Mouse (Mus musculus) leukemia stem cell, adult 10-12 weeks (primary cell): ENCODE data around the gene Tssc4. TPM values are rescaled to one million over a fixed set of nuclear protein-coding genes. Genes with fewer than 3 reads are reported as not detected.

Experiments
- polyA plus RNA-seq: library from polyadenylated mRNA; stranded (reverse); fragments of >175 nt; gene quantifications from 2 replicates; pipeline ENCODE4 v1.2.3, GENCODE M21; 2012; ENCODE audit warnings: low replicate concordance

Gene Tssc4
- 283 and 335 TPM in 2 replicates for polyA plus RNA-seq

GRCm38 (mm10) chr7:143068882-143069591, at the start of gene Tssc4:
TSS of gene Tssc4 (plus strand) at chr7:143069249.

GRCm38 (mm10) chr7:143052626-143053007, 16.4 kb upstream of the Tssc4 start, which contains the start of gene Cd81:
TSS of gene Cd81 (plus strand) at chr7:143052739.

GRCm38 (mm10) chr7:143094592-143095553, 25.8 kb downstream of the Tssc4 start, which contains the start of gene Trpm5:
TSS of gene Trpm5 (minus strand) at chr7:143094642.

GRCm38 (mm10) chr7:143106062-143106461, 37.0 kb downstream of the Tssc4 start, which contains the start of gene Kcnq1:
TSS of gene Kcnq1 (plus strand) at chr7:143106362.

Other genes starting within 250 kb of the Tssc4 start
- not detected in 2 replicates for gene Th, start 138.1 kb upstream of the Tssc4 start, polyA plus RNA-seq
- gene Ascl2, start 100.0 kb upstream of the Tssc4 start, polyA plus RNA-seq = 0.84 and 2.5 TPM in 2 replicates
- gene Tspan32, start 64.2 kb upstream of the Tssc4 start, polyA plus RNA-seq = 40.2 and 49.2 TPM in 2 replicates
- gene Cd81, start 16.5 kb upstream of the Tssc4 start, polyA plus RNA-seq = 156 and 464 TPM in 2 replicates
- 0.07 and 0.19 TPM in 2 replicates for gene Trpm5, start 25.4 kb downstream of the Tssc4 start, polyA plus RNA-seq
- 0.15 and 0.33 TPM in 2 replicates for gene Kcnq1, start 37.1 kb downstream of the Tssc4 start, polyA plus RNA-seq